Mouse (Mus musculus): ENCODE results near the gene Ankrd28.

DNA sequence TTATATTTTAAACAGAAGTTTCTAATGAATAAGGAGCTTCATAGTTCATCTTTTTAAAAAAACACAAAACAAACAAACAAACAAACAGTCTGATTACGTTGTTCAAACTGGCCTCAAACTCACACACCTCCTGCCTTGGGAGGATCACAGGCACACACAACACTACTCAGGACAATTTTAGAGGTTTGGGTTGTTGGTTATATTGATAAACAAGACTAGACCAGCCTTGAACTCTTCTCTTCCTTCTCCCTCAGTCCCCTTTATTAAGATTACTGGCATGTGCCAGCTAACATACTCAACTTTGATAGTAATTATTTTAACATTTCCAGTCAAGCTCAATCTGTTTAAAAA is 35.7 kb downstream of the Ankrd28 start:
- TF ChIP-seq CTCF (IDR thresholded peaks at IDR 0.05; ENCODE audit: low read depth), result no peak
- no peak for TF ChIP-seq EP300 (IDR thresholded peaks at IDR 0.05; ENCODE audit: low read depth)

Measured in liver, postnatal 0 days (tissue).